Mouse (Mus musculus) skeletal muscle tissue, adult 2 months (tissue): Measurements from ENCODE around the gene Gm43638.
"Not testable (repeated sequence)": the region's sequence is repeated elsewhere in the genome, so short reads cannot be mapped to it uniquely, and the experiment has no call there.

ENCODE experiments used
- DNase-seq: peaks from one replicate; pipeline ENCODE4 v3.0.0-alpha.2; 2012; ENCODE audit warnings: low read depth, low spot score

The Gm43638 gene

DNA sequence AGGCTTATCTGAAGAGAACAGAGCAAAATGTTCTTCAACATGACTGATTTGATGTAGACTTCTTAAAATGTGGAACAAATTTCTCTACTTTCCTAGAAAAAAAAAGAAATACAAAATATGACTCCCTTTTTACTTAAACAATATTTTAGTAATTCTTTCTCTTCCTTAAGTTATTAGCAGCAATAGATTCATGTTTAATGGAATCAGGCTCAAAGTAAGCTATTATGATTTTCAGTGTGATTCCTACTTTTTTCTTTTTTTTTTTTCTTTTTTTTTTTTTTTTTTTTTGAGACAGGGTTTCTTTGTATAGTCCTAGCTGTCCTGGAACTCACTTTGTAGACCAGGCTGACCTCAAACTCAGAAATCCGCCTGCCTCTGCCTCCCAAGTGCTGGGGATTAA is at the start of gene Gm43638:
Gm43638 (minus strand) TSS at position 101 of the 400 bp plus-strand sequence.
- not testable (repeated sequence) for DNase-seq

DNA sequence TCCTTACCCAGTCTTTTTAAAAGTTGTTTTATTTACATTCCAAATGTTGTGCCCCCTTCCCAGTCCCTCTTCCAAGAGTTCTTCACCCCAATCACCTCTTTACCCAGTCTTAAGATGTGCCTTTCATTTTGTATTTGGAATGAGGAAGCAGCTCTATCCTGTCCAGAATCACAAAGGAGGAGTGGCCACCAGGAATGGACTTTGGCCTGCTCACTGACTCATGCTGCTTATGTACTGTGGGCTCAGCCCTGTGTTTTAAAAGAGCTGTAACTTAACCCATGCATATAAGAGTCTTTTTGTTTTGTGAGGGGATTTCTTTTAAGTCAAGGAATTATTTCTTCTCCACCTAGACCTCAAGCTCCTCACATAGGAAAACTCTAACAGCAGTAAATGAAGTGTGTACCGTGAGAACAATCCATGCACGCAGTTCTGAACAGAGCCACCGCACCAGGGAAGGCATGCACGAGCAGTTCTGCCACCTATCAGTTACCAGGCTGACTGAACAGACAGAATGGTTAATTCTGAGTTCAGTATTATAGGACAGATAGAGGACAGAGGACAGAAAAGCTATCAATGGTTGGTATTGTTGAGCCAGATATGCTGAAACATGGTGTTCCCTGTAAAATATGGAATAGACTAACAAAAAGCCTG is 49.5 kb upstream of the Gm43638 start:
- no peak for DNase-seq

DNA sequence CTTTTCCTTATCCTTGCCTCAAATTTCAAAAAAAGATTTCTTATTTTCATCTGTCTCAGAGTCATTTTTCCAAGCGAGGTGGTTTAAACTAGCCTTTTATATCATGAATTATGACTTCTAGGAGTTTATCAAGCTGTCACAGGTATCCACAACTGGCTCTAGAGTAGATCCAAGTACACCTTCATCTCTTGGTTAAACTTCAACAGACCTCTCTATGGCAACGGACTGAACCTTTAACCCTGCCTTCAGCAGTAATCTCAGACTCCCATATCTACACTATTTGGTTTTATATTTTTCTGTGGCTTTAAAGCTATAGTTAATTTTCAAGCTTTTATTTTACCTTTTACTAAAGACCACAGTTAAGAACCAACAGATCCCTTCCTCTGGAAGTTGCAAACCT is 45.7 kb upstream of the Gm43638 start:
- DNase-seq, result no peak

GRCm38 (mm10) chr5:87523561-87523960 is 37.0 kb upstream of the Gm43638 start:
- not testable (repeated sequence) for DNase-seq

- no peak for DNase-seq
These were observed 19.3 kb upstream of the Gm43638 start for GRCm38 (mm10) chr5:87505776-87506458.

GRCm38 (mm10) chr5:87502687-87503086 is 16.1 kb upstream of the Gm43638 start:
- no peak for DNase-seq

DNA sequence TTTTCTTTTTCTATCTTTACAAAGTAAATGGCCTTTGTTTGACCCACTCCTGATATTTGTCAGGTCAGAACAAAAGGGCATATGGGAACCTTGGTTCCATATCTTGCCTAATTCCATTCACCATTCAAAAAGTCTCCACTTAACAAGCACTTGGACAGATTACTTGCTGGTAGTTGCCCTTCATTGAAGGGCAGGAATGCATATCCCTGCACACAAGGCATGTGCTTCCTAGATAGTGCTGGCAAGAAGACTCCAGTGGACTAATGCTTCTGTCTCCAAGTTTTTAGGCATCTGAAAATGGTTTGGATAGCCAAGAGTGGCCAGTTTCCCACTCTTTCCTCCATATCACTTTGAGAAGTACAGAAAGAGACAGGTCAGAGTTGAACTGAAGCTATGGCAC is 12.7 kb upstream of the Gm43638 start:
- peak; percentile 0 for DNase-seq

GRCm38 (mm10) chr5:87498936-87499335 is 12.3 kb upstream of the Gm43638 start:
- DNase-seq, result peak; percentile 32

- no peak for DNase-seq
These were observed 4.2 kb upstream of the Gm43638 start, which contains the start of gene Ugt2a1 for GRCm38 (mm10) chr5:87490771-87491170. Gene Ugt2a1 (minus strand): TSS chr5:87490871.

- DNase-seq, result no peak
These were observed 4.4 kb downstream of the Gm43638 start, which contains the start of gene Ugt2a2 for GRCm38 (mm10) chr5:87482160-87482559. Gene Ugt2a2 (minus strand): TSS chr5:87482260.

DNA sequence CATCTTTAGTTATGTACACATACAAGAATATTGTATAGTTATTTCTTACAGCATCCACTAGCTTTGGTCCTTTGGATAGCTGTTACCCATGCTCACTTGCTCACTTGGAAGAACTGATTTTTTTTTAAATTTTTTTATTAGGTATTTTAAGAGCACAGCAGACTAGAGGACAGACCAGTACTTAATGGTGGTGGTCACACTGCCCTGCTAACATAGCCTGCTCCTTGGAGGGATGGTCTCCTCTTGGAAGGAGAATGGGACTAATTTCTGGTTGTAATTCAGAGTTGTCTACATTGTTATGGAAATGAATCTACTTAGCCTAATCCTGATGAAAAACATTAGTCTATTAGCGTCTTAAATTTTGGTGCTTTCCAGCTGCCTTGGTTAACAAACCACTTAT is 27.8 kb downstream of the Gm43638 start:
- no peak for DNase-seq

DNA sequence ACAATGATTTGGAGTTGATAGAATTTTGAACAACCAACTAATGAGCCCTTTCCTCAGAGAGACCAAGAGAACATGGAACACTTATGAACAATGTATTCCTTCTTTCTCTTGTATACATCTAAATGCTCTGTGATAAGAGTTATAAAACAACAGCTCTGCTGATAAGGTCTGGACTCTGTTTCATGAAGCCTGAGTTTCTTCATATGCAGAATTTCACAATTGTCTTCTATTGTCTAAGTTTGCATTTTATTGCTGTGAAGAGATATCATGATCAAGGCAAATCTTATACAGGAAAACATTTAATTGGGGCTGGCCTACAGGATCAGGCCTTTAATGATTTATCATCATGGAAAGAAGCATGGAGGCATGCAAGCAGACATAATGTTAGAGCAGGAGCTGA is 28.9 kb downstream of the Gm43638 start:
- no peak for DNase-seq

- DNase-seq, result no peak
These were observed 30.3 kb downstream of the Gm43638 start for GRCm38 (mm10) chr5:87456216-87456850.

DNA sequence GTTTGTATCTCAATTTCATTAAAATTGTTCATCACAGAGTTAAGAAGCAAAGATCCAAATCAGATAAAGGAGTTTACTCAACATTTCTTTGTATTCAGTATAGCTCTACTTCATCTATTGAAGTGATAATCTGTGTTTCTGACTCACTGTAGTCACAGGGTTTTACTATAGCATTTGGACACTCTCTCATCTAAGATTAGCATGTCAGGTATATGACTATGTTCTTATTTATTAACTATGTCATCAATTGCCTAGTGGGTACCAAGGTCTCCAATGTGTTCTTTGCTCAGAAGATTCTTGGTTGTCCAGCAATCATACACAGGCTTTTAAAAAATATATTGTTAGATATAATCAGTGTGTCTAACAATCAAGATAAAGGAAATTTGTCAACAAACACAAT is 31.1 kb downstream of the Gm43638 start:
- no peak for DNase-seq

DNA sequence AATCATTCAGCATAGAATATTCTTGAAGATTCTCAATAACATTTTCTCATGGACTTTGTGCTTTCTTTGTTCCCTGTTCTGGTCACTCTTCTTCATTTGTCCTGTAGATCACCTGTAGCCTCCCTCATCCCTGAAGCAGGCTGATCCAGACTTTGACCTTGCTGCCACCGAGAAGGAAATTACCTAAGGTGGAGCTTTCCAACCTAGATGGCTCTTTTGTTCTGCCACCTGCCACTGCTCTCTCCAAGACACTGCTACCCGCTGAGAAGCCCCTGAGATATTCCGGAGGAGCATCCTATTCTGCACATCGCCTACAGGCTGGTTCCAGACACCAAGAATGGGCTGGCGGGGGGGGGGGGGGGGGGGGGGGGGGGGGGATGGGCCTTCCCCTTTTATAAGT is 34.1 kb downstream of the Gm43638 start:
- DNase-seq, result not testable (repeated sequence)

DNA sequence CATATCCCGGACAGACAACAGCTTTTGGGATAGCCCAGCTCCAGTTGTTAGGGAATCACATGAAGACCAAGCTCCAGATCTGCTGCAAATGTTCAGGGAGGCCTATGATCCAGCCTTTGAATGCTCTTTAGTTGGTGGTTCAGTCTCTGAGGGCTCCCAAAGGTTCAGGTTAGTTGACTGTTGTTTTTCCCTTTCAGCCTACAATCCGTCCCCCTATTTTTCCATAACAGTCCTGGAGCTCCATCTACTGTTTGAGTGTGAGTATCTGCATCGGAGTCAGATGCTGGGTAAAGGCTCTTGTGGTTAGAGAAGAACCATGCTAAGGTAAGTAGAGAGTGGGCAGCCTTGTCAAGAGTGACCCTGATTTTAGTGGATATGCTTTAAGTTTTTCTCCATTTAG is 50.3 kb downstream of the Gm43638 start:
- no peak for DNase-seq

- no peak for DNase-seq
These were observed 60.9 kb downstream of the Gm43638 start for GRCm38 (mm10) chr5:87425676-87426075.

GRCm38 (mm10) chr5:87424041-87424440 is 62.6 kb downstream of the Gm43638 start, which contains the start of gene Ugt2b38:
Gene Ugt2b38 (minus strand): TSS chr5:87424203.
- not testable (repeated sequence) for DNase-seq
